8 mouse cellular contexts compared by ENCODE assay signal in genomic region chr4:136310229-136311041, GRCm38 (mm10). TPM values are rescaled to one million over a fixed set of nuclear protein-coding genes. Genes with fewer than 3 reads are reported as not detected.
DNase-seq lines count a peak whose midpoint lies in the region; ATAC-seq and TF ChIP-seq lines count a peak whose summit lies in the region.

Gene Hnrnpr, plus strand, starts transcription at chr4:136310942.

- peaks cover 11% of the 10 kb centered on the region for H3K4me1 ChIP-seq in bone marrow macrophage, adult 2 months (ENCODE audit: control insufficient read depth, insufficient read depth, low read length)
- peaks cover 7% of the 10 kb centered on the region for H3K4me1 ChIP-seq in embryonic fibroblast, embryonic 13.5 days (ENCODE audit: control insufficient read depth, insufficient read depth, low read length)
- peaks cover 23% of the 10 kb centered on the region for H3K4me1 ChIP-seq in kidney, embryonic 14.5 days (ENCODE audit: control insufficient read depth, insufficient read depth, low read length)
- H3K4me1 ChIP-seq in limb, embryonic 15.5 days, result peaks cover 24% of the 10 kb centered on the region

- no peaks in the 10 kb centered on the region for H3K9me3 ChIP-seq in kidney, embryonic 14.5 days (ENCODE audit: control insufficient read depth, low read length)
- no peaks in the 10 kb centered on the region for H3K9me3 ChIP-seq in limb, embryonic 15.5 days

- ATAC-seq in kidney, embryonic 14.5 days (ENCODE audit: low FRiP score, low TSS enrichment), result peak; percentile 99
- ATAC-seq in limb, embryonic 15.5 days (ENCODE audit: insufficient number of reproducible peaks, low FRiP score, low TSS enrichment, low read depth), result peak; percentile 99

- WGBS in kidney, embryonic 14.5 days, result under 1% methylated on average over 47 of the region's 65 CpGs
- WGBS in limb, embryonic 15.5 days, result under 1% methylated on average over 65 of the region's 65 CpGs

- peak within 1 kb of the TSS; percentile 81 for H3K27ac ChIP-seq in bone marrow macrophage, adult 2 months (ENCODE audit: insufficient read depth, low read depth, low read length)
- H3K27ac ChIP-seq in embryonic fibroblast, embryonic 13.5 days (ENCODE audit: insufficient read depth, low read length), result peak within 1 kb of the TSS; percentile 76
- H3K27ac ChIP-seq in kidney, embryonic 14.5 days (ENCODE audit: low read depth, low read length), result peak within 1 kb of the TSS; percentile 99
- peak within 1 kb of the TSS; percentile 98 for H3K27ac ChIP-seq in limb, embryonic 15.5 days

- peak within 1 kb of the TSS; percentile 89 for H3K4me2 ChIP-seq in kidney, embryonic 14.5 days (replicated peaks; ENCODE audit: low read depth, low read length)
- H3K4me2 ChIP-seq in limb, embryonic 15.5 days, result peak within 1 kb of the TSS; percentile 67

- no peaks in the 10 kb centered on the region for H3K27me3 ChIP-seq in kidney, embryonic 14.5 days (ENCODE audit: control insufficient read depth, insufficient read depth, low read length)
- H3K27me3 ChIP-seq in limb, embryonic 15.5 days, result no peaks in the 10 kb centered on the region

- TF ChIP-seq POLR2A in bone marrow macrophage, adult 2 months (IDR thresholded peaks at IDR 0.05; ENCODE audit: borderline replicate concordance, low read depth, low read length), result no peak
- TF ChIP-seq POLR2A in embryonic fibroblast, embryonic 13.5 days (IDR thresholded peaks at IDR 0.05; ENCODE audit: low read depth, low read length), result peak; percentile 63

- H3K4me3 ChIP-seq in bone marrow macrophage, adult 2 months (ENCODE audit: insufficient read depth, low read length), result peak within 1 kb of the TSS; percentile 93
- H3K4me3 ChIP-seq in embryonic fibroblast, embryonic 13.5 days (ENCODE audit: insufficient read depth, low read length), result peak within 1 kb of the TSS; percentile 95
- H3K4me3 ChIP-seq in kidney, embryonic 14.5 days (ENCODE audit: low read length), result peak within 1 kb of the TSS; percentile 100
- H3K4me3 ChIP-seq in limb, embryonic 15.5 days, result peak within 1 kb of the TSS; percentile 99

- peak; percentile 100 for DNase-seq in A20 (ENCODE audit: low read depth, low spot score)
- peak; percentile 99 for DNase-seq in heart, adult 9 months (ENCODE audit: low spot score in 2 of 2)
- peak; percentile 93 to 95 for DNase-seq in monocyte, adult 2 months (ENCODE audit: low read depth in 1 of 2, low spot score in 2 of 2)
- peak; percentile 98 for DNase-seq in spleen, postnatal 36 days (ENCODE audit: low spot score in 2 of 2)

- H3K9ac ChIP-seq in kidney, embryonic 14.5 days (ENCODE audit: low read depth, low read length), result peak within 1 kb of the TSS; percentile 100
- peak within 1 kb of the TSS; percentile 99 for H3K9ac ChIP-seq in limb, embryonic 15.5 days

- no peak for TF ChIP-seq CTCF in bone marrow macrophage, adult 2 months (IDR thresholded peaks at IDR 0.05; ENCODE audit: low read depth, low read length)
- no peak for TF ChIP-seq CTCF in embryonic fibroblast, embryonic 13.5 days (IDR thresholded peaks at IDR 0.05; ENCODE audit: borderline replicate concordance, insufficient read depth, low read length)

- peaks cover 3% of the 10 kb centered on the region; the same call in 1 of the 2 replicates for H3K36me3 ChIP-seq in kidney, embryonic 14.5 days (ENCODE audit: control insufficient read depth, insufficient read depth, low read length)
- no peaks in the 10 kb centered on the region for H3K36me3 ChIP-seq in limb, embryonic 15.5 days

RNA-seq across cellular contexts. Expression of gene Hnrnpr, which starts in this region (rescaled TPM):
- 57.9 and 62.2 TPM in 2 replicates for polyA plus RNA-seq in bone marrow macrophage, adult 2 months (2012; ENCODE audit: insufficient read depth, insufficient read length, missing spikeins)
- polyA plus RNA-seq in embryonic fibroblast, embryonic 13.5 days (2011; ENCODE audit: insufficient read length, low read depth, missing spikeins), result 88.0 and 105 TPM in 2 replicates
- polyA plus RNA-seq in kidney, embryonic 14.5 days (2014; fragmentation: Nextera tagmentation; extraction: Ambion mirVana), result 115 and 180 TPM in 2 replicates
- 160 and 164 TPM in 2 replicates for polyA plus RNA-seq in limb, embryonic 15.5 days (2015; fragmentation: Nextera tagmentation; extraction: Ambion mirVana)

Comparison
In these comparisons a context has a peak if more than half of its experiments do, and no peak if none do; other contexts are left out.
1. Peak in every context shown above with its lines: DNase-seq, ATAC-seq, H3K4me3 ChIP-seq and H3K27ac ChIP-seq.